Mouse (Mus musculus) midbrain, embryonic 14.5 days (tissue): ENCODE data around the gene Elovl5. TPM values are rescaled to one million over a fixed set of nuclear protein-coding genes. Genes with fewer than 3 reads are reported as not detected.
A peak's percentile ranks its signal among the peaks of the same experiment; 100 is the strongest.

Experiments used
- ATAC-seq: fragments of 200-750 bp; cut with Nextera tagmentation; 2 replicates; pipeline ENCODE4 v1.8.0; 2017; ENCODE audit warnings: moderate number of reproducible peaks, moderate library complexity; ENCODE audit not compliant: low FRiP score, low TSS enrichment
- DNase-seq: peaks from one replicate; pipeline ENCODE4 v3.0.0-alpha.2; 2015
- H3K27ac ChIP-seq: fragments of 300-500 bp; sonication (generic); replicated peaks from 2 replicates; pipeline ENCODE4 v1.5.1; 2014; ENCODE audit warnings: mild to moderate bottlenecking, low read depth, low read length, moderate library complexity
- H3K27me3 ChIP-seq: fragments of 300-500 bp; sonication (generic); 2 replicates; pipeline ENCODE4 v1.6.1; 2014; ENCODE audit warnings: low read length, control low read depth, mixed read lengths; ENCODE audit not compliant: control insufficient read depth, insufficient read depth
- H3K36me3 ChIP-seq: fragments of 300-500 bp; sonication (generic); 2 replicates; pipeline ENCODE4 v1.6.1; 2014; ENCODE audit warnings: low read length, control low read depth; ENCODE audit not compliant: control insufficient read depth, insufficient read depth
- H3K4me1 ChIP-seq: fragments of 300-500 bp; sonication (generic); 2 replicates; pipeline ENCODE4 v1.6.1; 2014; ENCODE audit warnings: mild to moderate bottlenecking, antibody characterized with exemption, low read length, control low read depth; ENCODE audit not compliant: control insufficient read depth, insufficient read depth
- H3K4me2 ChIP-seq: fragments of 300-500 bp; sonication (generic); 2 replicates; pipeline ENCODE4 v1.6.1; 2014; ENCODE audit warnings: mild to moderate bottlenecking, low read length, moderate library complexity
- H3K4me3 ChIP-seq: fragments of 300-500 bp; sonication (generic); replicated peaks from 2 replicates; pipeline ENCODE4 v1.5.1; 2014; ENCODE audit warnings: low read depth, low read length
- H3K9ac ChIP-seq: fragments of 300-500 bp; sonication (generic); replicated peaks from 2 replicates; pipeline ENCODE4 v1.6.1; 2014; ENCODE audit warnings: mild to moderate bottlenecking, low read length, moderate library complexity
- H3K9me3 ChIP-seq: fragments of 300-500 bp; sonication (generic); 2 replicates; pipeline ENCODE4 v1.6.1; 2016; ENCODE audit warnings: low read length, control low read depth, mixed read lengths; ENCODE audit not compliant: control insufficient read depth
- WGBS: fragments of 180-500 bp; shearing (Covaris S2); extraction: QIAGEN DNeasy Blood & Tissue Kit; methylation state at CpG from one replicate; pipeline ENCODE4 v1.1.7; 2014; 5-methylcytosine and 5-hydroxymethylcytosine counted together
- polyA plus RNA-seq: library from polyadenylated mRNA; unstranded; fragments of >200 nt; fragmentation: Nextera tagmentation; extraction: Ambion mirVana; gene quantifications from 2 replicates; pipeline ENCODE4 v1.2.1, GENCODE M21; 2014

The Elovl5 gene
- polyA plus RNA-seq, 1 experiment from 2014 or later: 71.4 TPM

GRCm38 (mm10) chr9:77935818-77936611, 18.9 kb downstream of the Elovl5 start:
- no peak overlapping the region for H3K27ac ChIP-seq
- ATAC-seq: no peak
- no peak for DNase-seq
- no peaks in the 10 kb centered on the region for H3K36me3 ChIP-seq
- peaks cover 5% of the 10 kb centered on the region; the same call in 1 of the 2 replicates for H3K4me1 ChIP-seq
- H3K4me2 ChIP-seq: no peak overlapping the region
- WGBS: 75% methylated on average over 10 of the region's 10 CpGs
- no peak overlapping the region for H3K9ac ChIP-seq
- H3K27me3 ChIP-seq: no peaks in the 10 kb centered on the region
- H3K4me3 ChIP-seq: no peak overlapping the region
- no peaks in the 10 kb centered on the region for H3K9me3 ChIP-seq

GRCm38 (mm10) chr9:77937875-77938274, 20.7 kb downstream of the Elovl5 start:
- Histone ChIP-seq H3K9me3 (no peaks in the 10 kb centered on the region), H3K4me3 (no peak overlapping the region), H3K4me2 (no peak overlapping the region), H3K4me1 (peaks cover 5% of the 10 kb centered on the region; the same call in 1 of the 2 replicates), H3K27ac (no peak overlapping the region), H3K27me3 (no peaks in the 10 kb centered on the region), H3K36me3 (no peaks in the 10 kb centered on the region), H3K9ac (no peak overlapping the region)
- ATAC-seq: no peak
- 71% methylated on average over 11 of the region's 11 CpGs for WGBS
- no peak for DNase-seq

DNA sequence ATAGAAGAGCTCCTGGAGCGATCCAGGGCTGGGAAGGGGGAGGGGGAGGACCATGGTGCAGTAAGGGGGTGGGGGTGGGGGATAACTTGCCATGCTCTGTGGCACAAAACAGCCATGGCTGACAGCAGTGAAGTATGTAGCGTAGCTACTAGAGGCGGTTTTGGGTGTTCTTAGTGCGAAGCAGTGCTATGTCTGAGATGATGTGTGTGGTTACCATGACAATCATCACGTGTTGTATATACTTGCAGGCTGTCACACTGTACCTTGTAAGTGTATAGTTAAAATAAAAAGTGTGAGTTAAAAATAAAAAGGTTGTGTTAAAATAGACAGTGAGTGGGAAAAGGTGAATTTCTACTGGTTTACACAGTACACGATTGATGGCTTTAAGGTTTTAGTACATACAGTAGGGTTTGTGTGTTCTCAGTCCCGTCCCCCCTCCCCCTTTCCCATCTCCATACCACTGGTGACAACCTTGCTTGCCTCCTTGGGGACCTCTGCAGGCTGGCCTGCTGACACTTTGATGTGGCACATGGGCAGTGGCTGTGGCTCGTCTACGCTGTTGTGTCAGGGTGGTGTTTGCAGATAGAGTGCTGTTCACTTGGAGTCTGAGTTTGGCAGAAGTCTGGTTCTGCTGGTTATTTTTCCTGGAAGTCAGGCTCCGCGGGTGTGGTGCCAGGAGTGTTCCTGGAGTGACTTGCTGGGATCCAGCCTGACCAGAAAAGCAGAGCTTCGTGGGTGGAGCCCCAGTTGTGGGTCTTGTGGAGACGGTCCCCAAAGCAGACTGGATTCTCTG, 21.8 kb downstream of the Elovl5 start:
- H3K4me3 ChIP-seq: no peak overlapping the region
- peaks cover 5% of the 10 kb centered on the region; the same call in 1 of the 2 replicates for H3K4me1 ChIP-seq
- ATAC-seq (peak; percentile 65; the same call in 1 of the 2 replicates), DNase-seq (peak; percentile 39)
- H3K36me3 ChIP-seq: no peaks in the 10 kb centered on the region
- H3K4me2 ChIP-seq: no peak overlapping the region
- no peaks in the 10 kb centered on the region for H3K9me3 ChIP-seq
- no peak overlapping the region for H3K27ac ChIP-seq
- H3K9ac ChIP-seq: no peak overlapping the region
- H3K27me3 ChIP-seq: no peaks in the 10 kb centered on the region
- WGBS: 62% methylated on average over 13 of the region's 13 CpGs

- Histone ChIP-seq H3K9ac (no peak overlapping the region), H3K4me3 (no peak overlapping the region), H3K4me1 (peaks cover 5% of the 10 kb centered on the region; the same call in 1 of the 2 replicates), H3K27ac (no peak overlapping the region), H3K36me3 (no peaks in the 10 kb centered on the region), H3K9me3 (no peaks in the 10 kb centered on the region), H3K4me2 (no peak overlapping the region), H3K27me3 (no peaks in the 10 kb centered on the region)
- 85% methylated on average over 5 of the region's 5 CpGs for WGBS
- ATAC-seq: no peak
- DNase-seq: no peak
Measured at GRCm38 (mm10) chr9:77939554-77939920, 22.4 kb downstream of the Elovl5 start.

GRCm38 (mm10) chr9:77941058-77941457, 23.9 kb downstream of the Elovl5 start:
- DNase-seq: no peak
- Histone ChIP-seq H3K27ac (no peak overlapping the region), H3K4me3 (no peak overlapping the region), H3K4me1 (peaks cover 5% of the 10 kb centered on the region; the same call in 1 of the 2 replicates), H3K9me3 (no peaks in the 10 kb centered on the region), H3K36me3 (no peaks in the 10 kb centered on the region), H3K9ac (no peak overlapping the region), H3K4me2 (no peak overlapping the region), H3K27me3 (no peaks in the 10 kb centered on the region)
- WGBS: 72% methylated on average over 6 of the region's 6 CpGs
- no peak for ATAC-seq

DNA sequence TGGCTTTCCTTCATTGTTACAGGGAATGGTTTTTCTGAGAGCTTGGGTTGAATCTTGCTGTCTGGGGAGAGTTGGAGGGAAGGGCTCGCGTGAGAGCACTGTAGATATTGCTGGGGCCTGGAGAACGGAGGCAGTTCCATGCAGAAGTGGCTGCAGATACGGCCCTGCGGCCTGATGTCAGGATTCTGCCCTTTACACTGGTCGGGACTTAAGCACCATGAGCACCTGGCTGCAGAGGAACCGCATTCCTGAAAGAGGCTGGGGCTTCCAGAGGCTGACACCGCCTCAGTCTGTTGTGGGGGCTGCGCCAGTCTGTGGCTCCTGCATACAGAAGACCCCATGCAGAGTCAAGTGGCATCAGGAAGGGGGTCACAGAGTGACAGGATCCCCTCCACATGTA, 24.7 kb downstream of the Elovl5 start:
- Histone ChIP-seq H3K9ac (no peak overlapping the region), H3K4me2 (no peak overlapping the region), H3K9me3 (no peaks in the 10 kb centered on the region), H3K27ac (no peak overlapping the region), H3K4me1 (peaks cover 5% of the 10 kb centered on the region; the same call in 1 of the 2 replicates), H3K4me3 (no peak overlapping the region), H3K27me3 (no peaks in the 10 kb centered on the region), H3K36me3 (no peaks in the 10 kb centered on the region)
- ATAC-seq: no peak
- DNase-seq: no peak
- 78% methylated on average over 9 of the region's 9 CpGs for WGBS

- Histone ChIP-seq H3K27me3 (no peaks in the 10 kb centered on the region), H3K9ac (no peak overlapping the region), H3K9me3 (no peaks in the 10 kb centered on the region), H3K4me2 (no peak overlapping the region), H3K4me3 (no peak overlapping the region), H3K36me3 (no peaks in the 10 kb centered on the region), H3K4me1 (peaks cover 5% of the 10 kb centered on the region; the same call in 1 of the 2 replicates), H3K27ac (no peak overlapping the region)
- no peak for ATAC-seq
- WGBS: 80% methylated on average over 10 of the region's 10 CpGs
- DNase-seq: no peak
Measured at GRCm38 (mm10) chr9:77942411-77942810, 25.2 kb downstream of the Elovl5 start.

- Histone ChIP-seq H3K9me3 (no peaks in the 10 kb centered on the region), H3K4me2 (no peak overlapping the region), H3K4me1 (peaks cover 5% of the 10 kb centered on the region; the same call in 1 of the 2 replicates), H3K27me3 (no peaks in the 10 kb centered on the region), H3K9ac (no peak overlapping the region), H3K36me3 (no peaks in the 10 kb centered on the region), H3K4me3 (no peak overlapping the region), H3K27ac (no peak overlapping the region)
- 94% methylated on average over 2 of the region's 2 CpGs for WGBS
- no peak for ATAC-seq
- no peak for DNase-seq
Measured at GRCm38 (mm10) chr9:77943316-77943715, 26.2 kb downstream of the Elovl5 start.
